Mouse (Mus musculus) hindbrain, embryonic 16.5 days (tissue): ENCODE data around the gene Fam20a. TPM values are rescaled to one million over a fixed set of nuclear protein-coding genes. Genes with fewer than 3 reads are reported as not detected.

Experiments
- ATAC-seq: fragments of 200-750 bp; cut with Nextera tagmentation; 2 replicates; pipeline ENCODE4 v1.8.0; 2017; ENCODE audit warnings: moderate TSS enrichment, moderate library complexity
- H3K27ac ChIP-seq: fragments of 300-500 bp; sonication (generic); 2 replicates; pipeline ENCODE4 v1.5.1; 2014; ENCODE audit warnings: low read depth, mild to moderate bottlenecking, control low read depth, low read length, moderate library complexity
- H3K27me3 ChIP-seq: fragments of 300-500 bp; sonication (generic); replicated peaks from 2 replicates; pipeline ENCODE4 v1.6.1; 2014; ENCODE audit warnings: low read length; ENCODE audit not compliant: control insufficient read depth, insufficient read depth
- H3K36me3 ChIP-seq: fragments of 300-500 bp; sonication (generic); 2 replicates; pipeline ENCODE4 v1.6.1; 2014; ENCODE audit warnings: mild to moderate bottlenecking, low read length, moderate library complexity, mixed read lengths; ENCODE audit not compliant: control insufficient read depth, insufficient read depth
- H3K4me1 ChIP-seq: fragments of 300-500 bp; sonication (generic); 2 replicates; pipeline ENCODE4 v1.6.1; 2014; ENCODE audit warnings: low read depth, low read length; ENCODE audit not compliant: control insufficient read depth, insufficient read depth
- H3K4me2 ChIP-seq: fragments of 300-500 bp; sonication (generic); 2 replicates; pipeline ENCODE4 v1.6.1; 2014; ENCODE audit warnings: mild to moderate bottlenecking, low read length, control low read depth, moderate library complexity
- H3K4me3 ChIP-seq: fragments of 300-500 bp; sonication (generic); 2 replicates; pipeline ENCODE4 v1.5.1; 2014; ENCODE audit warnings: mild to moderate bottlenecking, low read length, control low read depth, moderate library complexity
- H3K9ac ChIP-seq: fragments of 300-500 bp; sonication (generic); 2 replicates; pipeline ENCODE4 v1.6.1; 2014; ENCODE audit warnings: low read depth, mild to moderate bottlenecking, control low read depth, low read length, moderate library complexity
- H3K9me3 ChIP-seq: fragments of 300-500 bp; sonication (generic); 2 replicates; pipeline ENCODE4 v1.6.1; 2014; ENCODE audit warnings: mild to moderate bottlenecking, low read length, moderate library complexity; ENCODE audit not compliant: control insufficient read depth
- WGBS: fragments of 180-500 bp; shearing (Covaris S2); extraction: QIAGEN DNeasy Blood & Tissue Kit; methylation state at CpG from one replicate; pipeline ENCODE4 v1.1.7; 2014; 5-methylcytosine and 5-hydroxymethylcytosine counted together
- polyA plus RNA-seq: library from polyadenylated mRNA; unstranded; fragments of >200 nt; fragmentation: Nextera tagmentation; extraction: Ambion mirVana; gene quantifications from 2 replicates; pipeline ENCODE4 v1.2.1, GENCODE M21; 2015

Gene Fam20a
- polyA plus RNA-seq, 1 experiment from 2014 or later, result 7.9 TPM

DNA sequence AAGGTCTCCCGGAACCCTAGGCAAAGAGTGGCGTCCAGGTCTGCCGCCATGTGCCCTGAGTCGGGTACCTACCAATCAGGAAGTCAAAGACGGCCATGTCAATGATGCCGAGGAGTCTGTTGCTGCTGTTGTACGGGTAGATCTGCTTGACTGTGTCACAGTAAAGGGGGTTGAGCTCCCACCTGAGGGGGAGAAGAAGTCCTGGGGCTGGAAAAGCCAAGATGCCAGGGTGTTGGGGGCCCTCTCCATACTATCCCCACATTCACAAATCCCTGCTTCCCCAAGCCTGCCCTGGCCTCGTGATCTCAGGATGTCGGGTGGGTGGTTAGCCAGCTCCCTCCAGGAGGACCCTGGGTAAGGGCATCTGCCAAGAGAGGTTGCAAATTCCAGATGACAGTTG is 46.3 kb downstream of the Fam20a start:
- no peaks in the 10 kb centered on the region for H3K9me3 ChIP-seq
- H3K9ac ChIP-seq, result no peak overlapping the region
- 91% methylated on average over 9 of the region's 9 CpGs for WGBS
- no peak overlapping the region for H3K4me2 ChIP-seq
- no peaks in the 10 kb centered on the region for H3K4me1 ChIP-seq
- H3K36me3 ChIP-seq, result no peaks in the 10 kb centered on the region
- no peak overlapping the region for H3K4me3 ChIP-seq
- no peak overlapping the region for H3K27ac ChIP-seq
- H3K27me3 ChIP-seq, result no peaks in the 10 kb centered on the region
- ATAC-seq, result no peak

DNA sequence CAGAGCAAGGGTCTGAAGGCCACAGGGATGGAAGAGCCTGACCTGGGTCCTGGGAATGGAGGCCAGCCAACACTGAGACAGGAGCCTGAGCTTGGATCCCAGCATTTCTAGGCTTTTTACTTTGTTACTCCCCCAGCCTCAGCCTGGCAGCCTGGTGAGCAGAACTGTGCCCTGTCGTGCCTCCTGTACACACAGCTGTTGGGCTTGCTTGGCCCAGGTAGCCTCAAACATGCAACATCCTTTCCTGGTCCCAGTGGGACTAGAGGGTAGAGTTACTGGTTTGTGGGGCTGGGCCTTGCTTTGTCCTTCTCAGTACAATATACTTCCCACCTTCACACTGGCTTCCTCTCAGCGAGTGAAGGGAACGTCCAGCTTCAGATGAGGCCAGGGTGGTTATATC is 46.9 kb downstream of the Fam20a start:
- no peaks in the 10 kb centered on the region for H3K9me3 ChIP-seq
- H3K27me3 ChIP-seq, result no peaks in the 10 kb centered on the region
- WGBS, result 91% methylated on average over 3 of the region's 3 CpGs
- H3K36me3 ChIP-seq, result no peaks in the 10 kb centered on the region
- H3K27ac ChIP-seq, result no peak overlapping the region
- no peak overlapping the region for H3K4me3 ChIP-seq
- ATAC-seq, result no peak
- H3K4me1 ChIP-seq, result peaks cover 3% of the 10 kb centered on the region; the same call in 1 of the 2 replicates
- no peak overlapping the region for H3K9ac ChIP-seq
- no peak overlapping the region for H3K4me2 ChIP-seq

DNA sequence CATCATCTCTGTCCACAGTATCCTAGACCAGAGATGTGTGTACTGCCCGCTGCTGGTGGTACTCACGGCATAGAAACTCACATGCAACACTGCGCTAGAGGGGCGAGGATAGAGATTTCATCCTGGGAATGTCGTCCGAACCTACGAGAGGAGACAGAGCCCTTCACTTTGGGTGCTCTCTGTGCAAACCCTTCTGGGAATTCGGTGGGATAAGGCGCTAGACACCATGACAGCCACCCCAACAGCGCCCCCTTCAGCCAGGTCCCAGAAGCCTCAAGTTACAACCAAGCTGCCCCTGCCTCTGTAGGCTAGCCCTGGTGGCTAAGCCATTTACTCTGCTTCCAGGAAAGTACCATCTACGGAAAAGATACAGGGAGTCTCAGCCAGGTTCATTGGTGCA is 47.5 kb downstream of the Fam20a start:
- WGBS, result 84% methylated on average over 11 of the region's 11 CpGs
- no peaks in the 10 kb centered on the region for H3K27me3 ChIP-seq
- H3K9ac ChIP-seq, result no peak overlapping the region
- no peaks in the 10 kb centered on the region for H3K9me3 ChIP-seq
- peaks cover 3% of the 10 kb centered on the region; the same call in 1 of the 2 replicates for H3K4me1 ChIP-seq
- no peak overlapping the region for H3K4me3 ChIP-seq
- H3K27ac ChIP-seq, result no peak overlapping the region
- H3K36me3 ChIP-seq, result no peaks in the 10 kb centered on the region
- no peak for ATAC-seq
- H3K4me2 ChIP-seq, result no peak overlapping the region

GRCm38 (mm10) chr11:109673741-109674140 is 48.3 kb downstream of the Fam20a start:
- Histone ChIP-seq H3K9ac (no peak overlapping the region), H3K36me3 (peaks cover 4% of the 10 kb centered on the region; the same call in 1 of the 2 replicates), H3K4me1 (peaks cover 3% of the 10 kb centered on the region; the same call in 1 of the 2 replicates), H3K27ac (no peak overlapping the region), H3K4me2 (no peak overlapping the region), H3K4me3 (no peak overlapping the region), H3K27me3 (no peaks in the 10 kb centered on the region), H3K9me3 (no peaks in the 10 kb centered on the region)
- no peak for ATAC-seq
- 94% methylated on average over 7 of the region's 7 CpGs for WGBS

DNA sequence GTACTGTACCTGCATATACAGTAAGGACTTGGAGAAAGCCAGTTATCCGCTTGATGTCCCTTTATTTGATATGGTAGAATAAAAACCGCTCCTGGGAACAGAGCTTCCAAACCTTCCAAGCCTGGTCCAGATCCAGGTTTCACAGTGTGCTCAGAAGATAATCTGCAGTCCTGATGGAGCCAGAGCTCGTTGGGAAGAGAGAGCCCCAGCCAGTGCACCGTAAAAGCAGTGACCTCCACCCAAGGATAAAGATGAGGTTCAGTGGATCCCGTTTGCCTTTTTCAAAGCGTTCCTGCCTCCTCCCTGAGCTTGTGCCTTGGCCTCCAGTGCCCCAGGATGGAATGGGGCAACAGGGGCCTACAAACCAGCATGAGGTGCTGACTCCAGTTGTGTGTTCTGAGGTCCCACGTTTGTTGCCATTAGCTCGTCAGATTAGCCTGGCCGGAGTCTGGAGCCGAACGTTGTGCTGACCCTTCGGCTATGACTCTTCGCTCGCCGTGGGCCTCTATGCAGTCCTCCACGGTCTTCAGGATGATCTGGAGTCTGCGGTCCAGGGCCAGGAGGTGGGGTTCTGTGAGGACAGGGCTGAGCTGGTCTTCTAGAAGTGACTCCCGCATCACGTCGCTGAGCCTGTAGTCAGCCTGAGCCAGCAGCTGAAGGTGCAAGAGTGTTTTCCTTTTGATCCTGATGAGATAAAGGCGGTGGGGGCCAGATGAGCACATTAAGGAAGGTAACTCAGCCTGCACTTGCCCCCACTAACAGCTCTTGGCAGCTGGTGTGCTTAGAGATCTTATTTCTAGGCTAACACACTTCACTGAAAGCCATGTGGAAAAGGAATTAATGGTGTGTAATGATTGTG is 49.0 kb downstream of the Fam20a start:
- Histone ChIP-seq H3K9me3 (no peaks in the 10 kb centered on the region), H3K4me1 (peaks cover 3% of the 10 kb centered on the region; the same call in 1 of the 2 replicates), H3K4me3 (no peak overlapping the region), H3K27me3 (no peaks in the 10 kb centered on the region), H3K36me3 (peaks cover 7% of the 10 kb centered on the region; the same call in 1 of the 2 replicates), H3K9ac (no peak overlapping the region), H3K4me2 (no peak overlapping the region), H3K27ac (no peak overlapping the region)
- ATAC-seq, result no peak
- WGBS, result 79% methylated on average over 21 of the region's 21 CpGs

DNA sequence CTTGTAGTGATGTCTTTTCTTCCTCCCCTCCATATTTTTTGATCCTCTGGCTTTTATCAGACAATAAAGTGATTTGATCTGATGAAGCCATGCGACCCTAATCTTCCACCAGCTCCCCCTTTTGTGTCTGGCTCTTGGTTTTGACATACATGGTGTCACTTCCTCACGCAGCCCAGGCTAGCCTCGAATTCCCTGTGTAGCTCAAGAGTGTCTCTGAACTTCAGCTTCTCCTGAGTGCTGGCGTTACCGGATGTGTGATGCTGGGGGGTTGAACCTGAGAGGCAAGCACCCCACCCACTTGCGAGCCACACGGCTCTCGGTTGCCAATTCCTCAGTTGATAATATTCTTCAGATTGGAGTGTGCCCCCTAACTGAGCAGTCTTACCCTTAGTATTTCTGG is 49.7 kb downstream of the Fam20a start:
- H3K4me1 ChIP-seq, result peaks cover 3% of the 10 kb centered on the region; the same call in 1 of the 2 replicates
- H3K9me3 ChIP-seq, result no peaks in the 10 kb centered on the region
- 92% methylated on average over 8 of the region's 8 CpGs for WGBS
- no peak overlapping the region for H3K4me2 ChIP-seq
- no peak overlapping the region for H3K27ac ChIP-seq
- H3K36me3 ChIP-seq, result peaks cover 12% of the 10 kb centered on the region
- no peak for ATAC-seq
- H3K4me3 ChIP-seq, result no peak overlapping the region
- no peaks in the 10 kb centered on the region for H3K27me3 ChIP-seq
- no peak overlapping the region for H3K9ac ChIP-seq

GRCm38 (mm10) chr11:109672021-109672324 is 50.1 kb downstream of the Fam20a start:
- WGBS, result 92% methylated on average over 5 of the region's 5 CpGs
- no peak overlapping the region for H3K4me3 ChIP-seq
- ATAC-seq, result no peak

DNA sequence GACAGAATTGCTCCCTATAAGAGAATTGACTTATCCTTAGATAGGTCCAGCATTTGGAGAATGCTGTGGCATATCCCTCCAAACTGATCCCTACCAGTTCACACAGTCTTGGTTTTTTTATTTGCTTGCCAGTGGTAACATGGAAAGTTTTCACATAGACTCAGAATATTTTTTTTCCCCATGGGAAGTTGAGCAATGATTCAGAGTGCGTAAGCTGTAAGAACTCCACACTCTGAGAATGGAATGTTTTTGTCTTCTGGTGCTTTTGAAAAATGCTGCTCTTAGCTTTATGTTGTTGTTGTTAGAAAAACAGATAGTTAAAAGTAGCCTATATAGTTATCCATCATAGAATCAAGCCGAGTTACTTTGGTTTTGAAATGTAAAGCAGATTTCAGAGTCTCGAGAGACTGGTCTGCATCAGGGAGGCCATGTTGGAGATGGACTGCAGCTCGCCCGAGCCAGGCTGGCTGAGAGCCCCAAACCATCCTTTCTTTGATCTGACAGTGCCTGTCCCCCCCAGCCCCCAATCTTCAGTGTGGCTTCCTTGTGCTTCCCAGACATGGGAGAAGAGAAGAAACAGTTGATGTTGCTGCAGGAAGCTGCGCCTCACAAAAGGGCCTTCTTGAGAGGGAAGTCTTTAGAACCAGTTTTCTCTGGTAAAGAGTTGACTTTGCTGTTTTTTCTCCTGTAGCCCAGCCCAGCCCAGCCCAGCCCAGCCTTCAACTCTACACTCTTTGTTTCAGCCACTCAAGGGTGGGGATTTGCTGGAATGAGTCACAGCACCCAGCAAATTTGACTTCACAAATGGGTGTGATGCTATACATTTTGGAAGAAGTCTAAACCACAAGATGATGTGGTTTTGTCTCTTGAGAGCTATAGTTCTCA is 50.7 kb downstream of the Fam20a start:
- peak; percentile 12; the same call in 1 of the 2 replicates for ATAC-seq
- Histone ChIP-seq H3K9me3 (no peaks in the 10 kb centered on the region), H3K4me1 (peaks cover 3% of the 10 kb centered on the region; the same call in 1 of the 2 replicates), H3K9ac (no peak overlapping the region), H3K4me3 (no peak overlapping the region), H3K4me2 (no peak overlapping the region), H3K27me3 (no peaks in the 10 kb centered on the region), H3K27ac (no peak overlapping the region), H3K36me3 (peaks cover 22% of the 10 kb centered on the region)
- 70% methylated on average over 6 of the region's 6 CpGs for WGBS

More at GRCm38 (mm10) chr11:109672021-109672324, 50.1 kb downstream of the Fam20a start:
- Histone ChIP-seq H3K4me1 (peaks cover 3% of the 10 kb centered on the region; the same call in 1 of the 2 replicates), H3K9ac (no peak overlapping the region), H3K27me3 (no peaks in the 10 kb centered on the region), H3K36me3 (peaks cover 16% of the 10 kb centered on the region), H3K27ac (no peak overlapping the region), H3K4me2 (no peak overlapping the region), H3K9me3 (no peaks in the 10 kb centered on the region)
